Mouse (Mus musculus) embryonic facial prominence, embryonic 14.5 days (tissue): Measurements from ENCODE around the gene Tut7. TPM values are rescaled to one million over a fixed set of nuclear protein-coding genes. Genes with fewer than 3 reads are reported as not detected.
A peak's percentile ranks its signal among the peaks of the same experiment; 100 is the strongest.
"Not testable (repeated sequence)": the region's sequence is repeated elsewhere in the genome, so short reads cannot be mapped to it uniquely, and the experiment has no call there.

Source experiments
- ATAC-seq: fragments of 200-750 bp; cut with Nextera tagmentation; 2 replicates; pipeline ENCODE4 v1.8.0; 2017; ENCODE audit warnings: low read depth, moderate number of reproducible peaks, moderate TSS enrichment
- DNase-seq: peaks from one replicate; pipeline ENCODE4 v3.0.0-alpha.2; 2015; ENCODE audit warnings: low spot score
- H3K27ac ChIP-seq: fragments of 300-500 bp; sonication (generic); replicated peaks from 2 replicates; pipeline ENCODE4 v1.5.1; 2014; ENCODE audit warnings: low read depth, mild to moderate bottlenecking, low read length, moderate library complexity
- H3K27me3 ChIP-seq: fragments of 300-500 bp; sonication (generic); replicated peaks from 2 replicates; pipeline ENCODE4 v1.6.1; 2014; ENCODE audit warnings: low read length; ENCODE audit not compliant: control insufficient read depth, insufficient read depth
- H3K36me3 ChIP-seq: fragments of 300-500 bp; sonication (generic); 2 replicates; pipeline ENCODE4 v1.6.1; 2014; ENCODE audit warnings: low read length, mixed read lengths; ENCODE audit not compliant: control insufficient read depth, insufficient read depth
- H3K4me1 ChIP-seq: fragments of 300-500 bp; sonication (generic); 2 replicates; pipeline ENCODE4 v1.6.1; 2014; ENCODE audit warnings: antibody characterized with exemption, low read length; ENCODE audit not compliant: control insufficient read depth, insufficient read depth
- H3K4me2 ChIP-seq: fragments of 300-500 bp; sonication (generic); 2 replicates; pipeline ENCODE4 v1.6.1; 2014; ENCODE audit warnings: low read depth, mild to moderate bottlenecking, low read length, moderate library complexity, mixed read lengths
- H3K4me3 ChIP-seq: fragments of 300-500 bp; sonication (generic); 2 replicates; pipeline ENCODE4 v1.5.1; 2014; ENCODE audit warnings: low read depth, mild to moderate bottlenecking, low read length
- H3K9ac ChIP-seq: fragments of 300-500 bp; sonication (generic); 2 replicates; pipeline ENCODE4 v1.6.1; 2014; ENCODE audit warnings: low read depth, mild to moderate bottlenecking, low read length, moderate library complexity, mixed read lengths
- H3K9me3 ChIP-seq: fragments of 300-500 bp; sonication (generic); 2 replicates; pipeline ENCODE4 v1.6.1; 2016; ENCODE audit warnings: low read length; ENCODE audit not compliant: control insufficient read depth
- WGBS: fragments of 180-500 bp; shearing (Covaris S2); extraction: QIAGEN DNeasy Blood & Tissue Kit; methylation state at CpG from one replicate; pipeline ENCODE4 v1.1.7; 2014; 5-methylcytosine and 5-hydroxymethylcytosine counted together
- polyA plus RNA-seq: library from polyadenylated mRNA; unstranded; fragments of >200 nt; fragmentation: Nextera tagmentation; extraction: Ambion mirVana; gene quantifications from 2 replicates; pipeline ENCODE4 v1.2.1, GENCODE M21; 2014

The Tut7 gene
- polyA plus RNA-seq, 1 experiment from 2014 or later: 43.5 TPM

DNA sequence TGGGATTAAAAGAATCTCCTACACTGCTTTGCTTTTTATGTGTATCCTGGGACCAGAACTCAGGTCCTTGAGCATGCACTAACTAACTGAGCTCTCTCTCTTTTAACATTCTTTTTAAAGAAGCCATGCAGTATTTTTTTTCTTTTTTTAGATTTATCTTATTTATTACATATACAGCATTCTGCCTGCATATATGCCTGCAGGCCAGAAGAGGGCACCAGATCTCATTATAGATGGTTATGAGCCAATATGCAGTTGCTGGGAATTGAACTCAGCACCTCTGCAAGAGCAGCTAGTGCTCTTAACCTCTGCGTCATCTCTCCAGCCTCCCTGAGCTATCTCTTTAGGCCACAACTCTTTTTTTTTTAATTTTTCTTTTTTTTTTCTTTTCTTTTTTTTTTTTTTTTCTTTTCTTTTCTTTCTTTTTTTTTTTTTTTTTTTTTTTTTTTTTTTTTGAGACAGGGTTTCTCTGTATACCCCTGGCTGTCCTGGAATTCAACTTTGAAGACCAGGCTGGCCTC lies 43.1 kb downstream of the Tut7 start:
- not testable (repeated sequence) for H3K27ac ChIP-seq, H3K4me3 ChIP-seq, H3K4me2 ChIP-seq, H3K4me1 ChIP-seq, H3K27me3 ChIP-seq, ATAC-seq, H3K9ac ChIP-seq, H3K9me3 ChIP-seq, DNase-seq
- peaks cover 97% of the 10 kb centered on the region for H3K36me3 ChIP-seq
- WGBS: 92% methylated on average over 1 of the region's 1 CpGs

DNA sequence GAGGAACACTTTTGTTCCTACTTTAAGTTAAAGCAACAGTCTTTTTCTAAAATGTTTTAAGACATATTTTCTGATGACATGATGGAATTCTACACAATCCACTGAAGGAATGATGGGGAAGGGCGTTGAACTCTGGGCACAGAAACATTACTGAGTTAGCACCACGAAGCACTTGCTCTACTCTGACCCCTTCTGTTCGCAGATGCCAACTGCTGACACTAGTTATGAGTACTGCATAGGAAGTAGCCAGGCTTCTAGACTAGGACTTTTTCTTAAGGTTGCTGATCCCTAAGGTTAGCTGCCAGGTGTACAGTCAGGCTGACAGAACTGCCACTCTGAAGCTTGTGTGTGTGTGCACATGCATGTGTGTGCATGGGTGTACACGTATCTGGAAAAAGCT lies 43.7 kb downstream of the Tut7 start:
- H3K4me1 ChIP-seq: no peaks in the 10 kb centered on the region
- no peaks in the 10 kb centered on the region for H3K9me3 ChIP-seq
- H3K4me3 ChIP-seq: no peak overlapping the region
- WGBS: 93% methylated on average over 4 of the region's 4 CpGs
- no peaks in the 10 kb centered on the region for H3K27me3 ChIP-seq
- peaks cover 94% of the 10 kb centered on the region for H3K36me3 ChIP-seq
- no peak overlapping the region for H3K4me2 ChIP-seq
- DNase-seq (no peak), ATAC-seq (no peak)
- no peak overlapping the region for H3K9ac ChIP-seq
- H3K27ac ChIP-seq: no peak overlapping the region

- no peaks in the 10 kb centered on the region; the same call in 1 of the 2 replicates for H3K4me1 ChIP-seq
- no peaks in the 10 kb centered on the region for H3K27me3 ChIP-seq
- H3K27ac ChIP-seq: no peak overlapping the region
- no peak for DNase-seq
- no peak overlapping the region for H3K9ac ChIP-seq
- H3K4me2 ChIP-seq: no peak overlapping the region
- H3K9me3 ChIP-seq: no peaks in the 10 kb centered on the region
- peaks cover 79% of the 10 kb centered on the region for H3K36me3 ChIP-seq
- no peak for ATAC-seq
- 87% methylated on average over 3 of the region's 3 CpGs for WGBS
- no peak overlapping the region for H3K4me3 ChIP-seq
Observed at GRCm38 (mm10) chr13:59775168-59775567, 47.8 kb downstream of the Tut7 start.

- Histone ChIP-seq H3K4me1 (peaks cover 17% of the 10 kb centered on the region), H3K4me2 (peak overlapping the region; percentile 69; the same call in 1 of the 2 replicates), H3K9ac (no peak overlapping the region), H3K36me3 (peaks cover 41% of the 10 kb centered on the region), H3K27me3 (no peaks in the 10 kb centered on the region), H3K4me3 (no peak overlapping the region), H3K27ac (peak overlapping the region; percentile 98), H3K9me3 (no peaks in the 10 kb centered on the region)
- WGBS: 40% methylated on average over 9 of the region's 9 CpGs
- DNase-seq: peak; percentile 82
- ATAC-seq: no peak
Observed at GRCm38 (mm10) chr13:59771257-59771656, 51.7 kb downstream of the Tut7 start.

GRCm38 (mm10) chr13:59770847-59771246 lies 52.1 kb downstream of the Tut7 start:
- DNase-seq (no peak), ATAC-seq (no peak)
- no peaks in the 10 kb centered on the region for H3K27me3 ChIP-seq
- peak overlapping the region; percentile 89; the same call in 1 of the 2 replicates for H3K4me3 ChIP-seq
- peak overlapping the region; percentile 90; the same call in 1 of the 2 replicates for H3K9ac ChIP-seq
- WGBS: 57% methylated on average over 9 of the region's 9 CpGs
- peak overlapping the region; percentile 98 for H3K27ac ChIP-seq
- H3K4me1 ChIP-seq: peaks cover 17% of the 10 kb centered on the region
- H3K9me3 ChIP-seq: no peaks in the 10 kb centered on the region
- H3K4me2 ChIP-seq: peak overlapping the region; percentile 69
- peaks cover 37% of the 10 kb centered on the region for H3K36me3 ChIP-seq

DNA sequence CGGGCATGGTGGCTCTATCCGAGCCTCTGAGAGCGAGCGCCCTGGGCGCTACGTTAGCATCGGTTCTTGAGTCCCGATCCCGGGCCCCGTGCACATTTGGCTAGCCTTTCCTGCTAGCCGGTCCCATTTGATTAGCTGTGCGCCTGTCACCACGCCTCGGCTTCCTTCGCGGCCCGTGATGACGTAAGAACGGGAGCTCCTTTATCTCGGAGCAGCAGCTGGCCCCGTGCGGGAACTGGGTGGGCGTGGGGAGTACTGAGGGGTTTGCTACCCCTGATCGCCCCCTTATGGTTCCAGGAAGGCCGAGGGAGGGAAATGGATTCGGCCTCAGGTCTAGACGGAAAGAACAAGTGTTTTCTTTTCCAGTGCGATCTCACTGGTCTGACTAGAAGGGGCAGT lies 52.8 kb downstream of the Tut7 start:
- Histone ChIP-seq H3K36me3 (peaks cover 32% of the 10 kb centered on the region), H3K9ac (peak overlapping the region; percentile 90)

DNA sequence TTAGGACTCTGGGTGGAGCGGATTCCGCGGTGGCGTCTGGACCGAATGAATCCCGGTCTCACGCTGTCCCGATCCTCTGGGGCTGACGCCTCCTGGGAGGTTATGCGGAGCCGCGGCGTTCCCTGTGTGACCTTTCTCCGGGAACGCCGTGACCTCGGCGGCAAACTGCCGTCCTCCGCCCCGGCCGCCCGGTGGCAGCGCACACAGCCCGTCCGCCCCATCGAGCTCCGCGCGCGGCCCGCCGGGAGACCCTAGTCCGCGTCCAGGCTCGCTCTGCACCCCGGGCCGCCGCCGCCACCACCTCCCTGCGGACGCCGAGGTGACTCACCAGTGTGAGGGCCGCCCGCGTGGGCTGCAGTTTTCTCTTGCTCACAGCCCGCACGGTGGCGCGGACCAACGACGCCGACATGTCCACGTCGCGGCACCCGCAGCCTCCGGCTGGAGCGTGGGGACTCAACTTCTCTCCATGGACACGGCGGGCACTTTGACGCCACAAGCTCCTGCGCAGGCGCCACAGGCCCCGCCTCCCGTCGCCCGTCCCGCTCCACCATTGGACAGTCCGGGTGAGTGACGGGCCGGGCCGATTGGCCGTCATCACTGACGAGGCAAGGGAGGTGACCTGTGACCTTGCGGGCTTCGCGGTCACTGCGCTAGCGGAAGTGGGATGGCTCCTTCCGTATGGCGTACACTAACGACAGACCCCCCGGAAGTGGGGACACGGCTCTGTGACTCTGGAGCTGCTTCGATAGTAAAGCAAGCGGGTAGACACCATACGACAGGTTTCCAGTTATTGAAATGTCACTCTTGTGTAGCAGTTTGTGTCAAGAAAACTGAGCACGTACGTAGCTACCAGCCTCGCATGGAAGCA lies 53.4 kb downstream of the Tut7 start, which contains the start of gene Isca1:
Gene Isca1 (minus strand): TSS at position 515 of the 868 bp plus-strand sequence.
- Histone ChIP-seq H3K27me3 (no peaks in the 10 kb centered on the region), H3K4me1 (peaks cover 17% of the 10 kb centered on the region), H3K9ac (peak within 1 kb of the TSS; percentile 90), H3K27ac (peak within 1 kb of the TSS; percentile 98), H3K36me3 (peaks cover 26% of the 10 kb centered on the region), H3K9me3 (no peaks in the 10 kb centered on the region), H3K4me2 (peak within 1 kb of the TSS; percentile 69), H3K4me3 (peak within 1 kb of the TSS; percentile 89)
- peak; percentile 98 for ATAC-seq
- DNase-seq: peak; percentile 98
- whole genome bisulfite sequencing: 0% methylated on average over 60 of the region's 91 CpGs

More for the DNA sequence above, 52.8 kb downstream of the Tut7 start:
- Histone ChIP-seq H3K27me3 (no peaks in the 10 kb centered on the region), H3K27ac (peak overlapping the region; percentile 98), H3K4me2 (peak overlapping the region; percentile 69), H3K4me1 (peaks cover 17% of the 10 kb centered on the region), H3K9me3 (no peaks in the 10 kb centered on the region), H3K4me3 (peak overlapping the region; percentile 89)
- under 1% methylated on average over 26 of the region's 28 CpGs for WGBS
- DNase-seq: peak; percentile 96
- peak; percentile 83 for ATAC-seq

GRCm38 (mm10) chr13:59768531-59768930 lies 54.4 kb downstream of the Tut7 start:
- WGBS: 40% methylated on average over 13 of the region's 13 CpGs
- Histone ChIP-seq H3K9ac (peak overlapping the region; percentile 90), H3K36me3 (peaks cover 24% of the 10 kb centered on the region), H3K27ac (no peak overlapping the region; the same call in 1 of the 2 replicates), H3K9me3 (no peaks in the 10 kb centered on the region), H3K4me3 (peak overlapping the region; percentile 89), H3K4me2 (peak overlapping the region; percentile 69), H3K4me1 (peaks cover 17% of the 10 kb centered on the region), H3K27me3 (no peaks in the 10 kb centered on the region)
- ATAC-seq (no peak), DNase-seq (no peak)
